Mouse (Mus musculus) heart, postnatal 0 days (tissue): ENCODE results near the gene Vmn1r40.

Source experiments
- CTCF ChIP-seq: IDR thresholded peaks from 2 replicates; pipeline ENCODE4 v1.5.1; 2016; ENCODE audit warnings: antibody characterized with exemption, control low read depth, low read depth
- EP300 ChIP-seq: IDR thresholded peaks from 2 replicates; pipeline ENCODE4 v1.6.1; 2016; ENCODE audit warnings: antibody characterized with exemption, low read depth

GRCm38 (mm10) chr6:89678522-89678921 lies 28.8 kb upstream of the Vmn1r40 start:
- no peak for TF ChIP-seq CTCF
- TF ChIP-seq EP300: no peak
